Mouse (Mus musculus) C2C12 (cell line): ENCODE measurements at regions not wholly inside any gene's neighbourhood (a gene's known extent, or its start where the extent isn't known, plus 50 kb on each side); places are given as distances from the start of the nearest gene placed in this dataset.
A peak's percentile ranks its signal among the peaks of the same experiment; 100 is the strongest.

Experiments used
- H3K27me3 ChIP-seq: one replicate; pipeline ENCODE4 v1.6.1; 2011; ENCODE audit not compliant: control insufficient read depth, insufficient read depth, insufficient read length
- H3K36me3 ChIP-seq: one replicate; pipeline ENCODE4 v1.6.1; 2011; ENCODE audit not compliant: control insufficient read depth, insufficient read depth
- H3K4me3 ChIP-seq: one replicate; pipeline ENCODE4 v1.5.1; 2011; ENCODE audit warnings: mild to moderate bottlenecking, control low read depth; ENCODE audit not compliant: poor library complexity, insufficient read depth, severe bottlenecking
- H3K79me2 ChIP-seq: one replicate; pipeline ENCODE4 v1.6.1; 2011; ENCODE audit not compliant: control insufficient read depth, insufficient read depth
- H3K79me3 ChIP-seq: one replicate; pipeline ENCODE4 v1.6.1; 2011; ENCODE audit warnings: low read depth, control low read depth
- H3ac ChIP-seq: one replicate; pipeline ENCODE3; 2011; ENCODE audit warnings: low read depth; ENCODE audit not compliant: control insufficient read depth, insufficient read length
- CEBPB ChIP-seq: IDR thresholded peaks from one replicate; pipeline ENCODE4 v1.6.1; 2011; ENCODE audit warnings: low read depth, mild to moderate bottlenecking, control low read depth, moderate library complexity
- CTCF ChIP-seq: IDR thresholded peaks from one replicate; pipeline ENCODE4 v1.5.1; 2011; ENCODE audit not compliant: control insufficient read depth, insufficient read depth, insufficient read length
- FOSL1 ChIP-seq: IDR thresholded peaks from one replicate; pipeline ENCODE4 v1.8.0; 2011; ENCODE audit warnings: mild to moderate bottlenecking, low read length; ENCODE audit not compliant: poor library complexity, insufficient read depth, severe bottlenecking
- MAX ChIP-seq: IDR thresholded peaks from one replicate; pipeline ENCODE4 v1.6.1; 2011; ENCODE audit warnings: mild to moderate bottlenecking, control low read depth
- MYOD1 ChIP-seq: IDR thresholded peaks from one replicate; pipeline ENCODE4 v1.6.1; 2011; ENCODE audit warnings: low read depth; ENCODE audit not compliant: control insufficient read depth, insufficient read length
- MYOG ChIP-seq: IDR thresholded peaks from one replicate; pipeline ENCODE4 v1.6.1; 2011; ENCODE audit not compliant: control insufficient read depth, insufficient read length; ENCODE audit errors: extremely low read depth
- USF1 ChIP-seq: IDR thresholded peaks from one replicate; pipeline ENCODE4 v1.6.1; 2011; ENCODE audit warnings: low read depth, mild to moderate bottlenecking, control low read depth, moderate library complexity

DNA sequence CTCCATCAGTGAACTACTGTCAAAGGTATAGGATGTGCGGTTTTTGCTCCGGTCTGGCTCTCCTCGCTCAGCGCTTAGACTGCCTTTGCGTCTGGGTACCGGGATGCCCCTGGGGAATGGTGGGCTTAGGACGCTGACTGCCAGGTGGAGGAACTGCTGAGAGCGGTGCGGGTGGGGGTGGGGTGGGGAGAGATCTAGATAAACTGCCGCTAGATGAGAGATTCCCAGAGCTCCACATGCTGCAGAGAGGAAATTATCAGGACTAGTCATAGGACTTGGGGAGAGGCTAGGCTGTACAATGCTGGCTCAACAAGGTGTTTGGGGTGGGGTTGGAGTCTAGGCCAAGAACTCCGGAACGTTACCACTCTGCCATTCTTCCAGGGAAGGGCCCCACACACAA lies 539.5 kb upstream of the Lrrc6 start:
- H3ac ChIP-seq, result no peak overlapping the region
- H3K4me3 ChIP-seq, result no peak overlapping the region
- no peaks in the 10 kb centered on the region for H3K27me3 ChIP-seq
- H3K79me2 ChIP-seq, result no peaks in the 10 kb centered on the region
- TF ChIP-seq MAX, result no peak
- TF ChIP-seq USF1, result no peak
- TF ChIP-seq MYOD1, result no peak
- TF ChIP-seq CTCF, result no peak
- no peak for TF ChIP-seq FOSL1
- no peak for TF ChIP-seq CEBPB
- TF ChIP-seq MYOG, result no peak
- H3K79me3 ChIP-seq, result no peaks in the 10 kb centered on the region
- H3K36me3 ChIP-seq, result no peaks in the 10 kb centered on the region

- H3K36me3 ChIP-seq, result no peaks in the 10 kb centered on the region
- TF ChIP-seq CTCF (no peak), MAX (peak; percentile 72), MYOD1 (peak; percentile 3)
- H3K79me3 ChIP-seq, result no peaks in the 10 kb centered on the region
- peak overlapping the region; percentile 38 for H3K4me3 ChIP-seq
- H3ac ChIP-seq, result peak overlapping the region; percentile 51
- no peaks in the 10 kb centered on the region for H3K79me2 ChIP-seq
- H3K27me3 ChIP-seq, result no peaks in the 10 kb centered on the region
Measured at GRCm38 (mm10) chr15:67039421-67039907, 538.8 kb upstream of the Lrrc6 start.

- TF ChIP-seq CTCF, result no peak
- no peak for TF ChIP-seq MYOG
- no peak for TF ChIP-seq MAX
- no peak for TF ChIP-seq CEBPB
- no peak for TF ChIP-seq FOSL1
- no peak for TF ChIP-seq MYOD1
- TF ChIP-seq USF1, result no peak
- no peaks in the 10 kb centered on the region for H3K27me3 ChIP-seq
- H3K36me3 ChIP-seq, result no peaks in the 10 kb centered on the region
- no peaks in the 10 kb centered on the region for H3K79me2 ChIP-seq
- H3ac ChIP-seq, result no peak overlapping the region
- no peak overlapping the region for H3K4me3 ChIP-seq
- no peaks in the 10 kb centered on the region for H3K79me3 ChIP-seq
Measured at GRCm38 (mm10) chr15:67037647-67038046, 536.9 kb upstream of the Lrrc6 start.

GRCm38 (mm10) chr15:67036341-67036740 lies 535.6 kb upstream of the Lrrc6 start:
- H3K36me3 ChIP-seq, result no peaks in the 10 kb centered on the region
- no peak overlapping the region for H3ac ChIP-seq
- H3K79me3 ChIP-seq, result no peaks in the 10 kb centered on the region
- no peaks in the 10 kb centered on the region for H3K79me2 ChIP-seq
- H3K27me3 ChIP-seq, result peaks cover 8% of the 10 kb centered on the region
- H3K4me3 ChIP-seq, result no peak overlapping the region
- TF ChIP-seq FOSL1 (no peak), USF1 (no peak), MYOG (no peak), MYOD1 (no peak), CTCF (no peak), CEBPB (no peak), MAX (no peak)

DNA sequence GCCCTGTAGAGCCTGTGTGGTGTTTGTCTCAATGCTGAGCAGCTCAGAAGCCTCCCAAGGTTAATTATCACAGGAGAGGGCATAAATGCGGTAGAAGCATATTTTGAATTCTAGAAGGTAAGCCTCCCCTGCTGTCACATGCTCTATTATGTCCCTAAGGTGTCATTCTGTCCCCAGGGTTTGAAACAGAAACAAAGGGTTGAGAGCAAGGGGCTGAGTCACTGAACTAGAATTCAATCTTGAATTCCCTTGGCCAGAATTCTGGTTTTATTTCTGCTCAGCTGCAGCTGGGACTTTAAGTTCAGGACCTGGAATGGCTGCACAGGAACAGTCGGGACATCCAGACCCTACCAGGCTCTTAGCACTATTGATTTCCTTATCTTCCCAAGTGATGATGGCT lies 533.2 kb upstream of the Lrrc6 start:
- Histone ChIP-seq H3K36me3 (no peaks in the 10 kb centered on the region), H3K79me3 (no peaks in the 10 kb centered on the region), H3K27me3 (peaks cover 11% of the 10 kb centered on the region), H3K4me3 (no peak overlapping the region), H3K79me2 (no peaks in the 10 kb centered on the region), H3ac (no peak overlapping the region)
- TF ChIP-seq MYOG (no peak), MAX (no peak), FOSL1 (no peak), CTCF (no peak), CEBPB (no peak), USF1 (no peak)

DNA sequence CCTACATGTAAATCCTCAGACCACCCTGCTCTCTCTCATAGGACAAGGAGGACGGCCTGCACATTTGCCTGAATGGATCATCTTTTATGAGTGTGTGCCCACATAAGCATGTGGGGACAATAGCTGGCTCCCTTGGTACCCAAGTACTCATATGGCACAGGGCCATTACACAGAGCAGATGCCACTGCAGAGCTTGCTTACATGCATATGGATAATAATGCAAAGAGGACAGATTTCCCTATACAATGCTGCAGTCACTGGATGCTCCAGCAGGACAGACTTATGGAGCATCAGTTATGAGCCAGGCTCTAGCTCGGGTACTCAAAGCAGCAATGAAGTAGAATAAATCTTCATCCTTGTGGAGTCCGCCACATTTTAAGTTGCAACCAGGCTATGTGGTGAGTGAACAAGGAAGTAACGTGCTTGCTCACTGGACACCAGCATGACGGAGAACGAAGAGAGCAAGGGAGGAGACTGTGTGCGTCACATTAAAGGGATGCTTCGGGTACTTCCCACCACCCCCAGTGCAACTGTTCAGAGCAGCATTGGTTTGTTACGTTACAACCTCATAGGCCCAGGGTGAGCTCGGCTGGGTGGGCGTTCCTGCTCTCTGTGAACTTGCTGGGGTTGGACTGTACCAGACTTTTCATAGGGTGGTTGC lies 531.3 kb upstream of the Lrrc6 start:
- Histone ChIP-seq H3K4me3 (no peak overlapping the region), H3ac (no peak overlapping the region), H3K27me3 (peaks cover 16% of the 10 kb centered on the region), H3K79me2 (no peaks in the 10 kb centered on the region), H3K36me3 (no peaks in the 10 kb centered on the region), H3K79me3 (no peaks in the 10 kb centered on the region)
- TF ChIP-seq FOSL1, result no peak
- TF ChIP-seq CEBPB, result no peak
- no peak for TF ChIP-seq CTCF
- no peak for TF ChIP-seq MAX
- no peak for TF ChIP-seq MYOG
- TF ChIP-seq USF1, result no peak
- no peak for TF ChIP-seq MYOD1
